Mouse (Mus musculus): ENCODE measurements around the gene 3110082J24Rik.

The 3110082J24Rik gene

DNA sequence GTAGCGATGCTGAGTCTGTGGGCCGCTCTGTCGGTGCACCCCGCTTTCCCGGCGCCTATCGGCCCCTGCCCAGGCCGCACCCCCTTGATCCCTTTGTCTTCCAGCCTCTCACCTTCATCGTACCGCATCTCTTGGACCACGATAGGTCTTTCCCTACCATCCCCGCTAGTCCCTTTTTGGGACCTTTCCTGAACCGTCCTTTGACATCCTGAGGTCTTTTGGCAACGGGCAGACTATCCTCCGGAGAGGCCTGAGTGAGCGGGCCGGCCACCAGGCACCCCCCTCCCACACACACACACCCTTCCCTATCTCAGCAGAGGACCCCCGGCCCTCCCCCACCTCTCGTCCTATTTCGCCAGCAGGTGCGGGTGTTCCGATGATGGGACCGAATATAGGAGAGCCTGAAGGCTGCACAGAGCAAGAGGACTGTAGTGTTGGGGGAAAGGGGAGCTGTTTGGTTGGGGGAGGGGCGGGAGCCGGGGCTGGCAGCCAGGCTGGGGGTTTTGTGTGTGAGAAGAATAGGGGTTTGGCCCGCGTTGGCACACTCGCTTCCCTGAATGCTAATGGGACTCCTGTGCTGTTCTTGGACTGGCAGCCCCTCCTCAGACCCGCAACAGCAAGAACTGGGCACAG is at the start of gene 3110082J24Rik:
TSS of gene 3110082J24Rik (minus strand) at position 419 of the 633 bp plus-strand sequence.
- no peak for DNase-seq (ENCODE audit: low spot score)

DNA sequence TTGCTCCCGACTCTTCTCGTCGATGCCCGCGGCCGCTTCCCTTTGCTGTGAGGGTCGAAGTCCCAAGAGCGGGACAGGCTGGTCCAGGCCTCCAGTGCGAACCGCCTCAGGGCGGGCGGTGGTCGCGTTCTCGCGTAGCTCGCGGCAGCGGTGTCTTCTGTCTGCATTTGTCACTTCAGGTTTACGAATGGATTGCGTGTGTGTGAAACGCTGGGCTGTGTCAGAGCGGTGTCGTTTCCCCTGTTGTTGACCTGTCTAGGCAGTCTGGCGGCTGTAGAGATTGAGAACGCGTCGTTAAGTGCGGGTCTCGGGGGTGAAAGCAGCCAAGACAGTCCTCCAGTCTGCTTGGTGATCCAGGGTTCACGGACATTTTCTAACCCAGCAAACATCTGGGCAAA is 49.5 kb upstream of the 3110082J24Rik start:
- no peak for DNase-seq (ENCODE audit: low spot score)

DNA sequence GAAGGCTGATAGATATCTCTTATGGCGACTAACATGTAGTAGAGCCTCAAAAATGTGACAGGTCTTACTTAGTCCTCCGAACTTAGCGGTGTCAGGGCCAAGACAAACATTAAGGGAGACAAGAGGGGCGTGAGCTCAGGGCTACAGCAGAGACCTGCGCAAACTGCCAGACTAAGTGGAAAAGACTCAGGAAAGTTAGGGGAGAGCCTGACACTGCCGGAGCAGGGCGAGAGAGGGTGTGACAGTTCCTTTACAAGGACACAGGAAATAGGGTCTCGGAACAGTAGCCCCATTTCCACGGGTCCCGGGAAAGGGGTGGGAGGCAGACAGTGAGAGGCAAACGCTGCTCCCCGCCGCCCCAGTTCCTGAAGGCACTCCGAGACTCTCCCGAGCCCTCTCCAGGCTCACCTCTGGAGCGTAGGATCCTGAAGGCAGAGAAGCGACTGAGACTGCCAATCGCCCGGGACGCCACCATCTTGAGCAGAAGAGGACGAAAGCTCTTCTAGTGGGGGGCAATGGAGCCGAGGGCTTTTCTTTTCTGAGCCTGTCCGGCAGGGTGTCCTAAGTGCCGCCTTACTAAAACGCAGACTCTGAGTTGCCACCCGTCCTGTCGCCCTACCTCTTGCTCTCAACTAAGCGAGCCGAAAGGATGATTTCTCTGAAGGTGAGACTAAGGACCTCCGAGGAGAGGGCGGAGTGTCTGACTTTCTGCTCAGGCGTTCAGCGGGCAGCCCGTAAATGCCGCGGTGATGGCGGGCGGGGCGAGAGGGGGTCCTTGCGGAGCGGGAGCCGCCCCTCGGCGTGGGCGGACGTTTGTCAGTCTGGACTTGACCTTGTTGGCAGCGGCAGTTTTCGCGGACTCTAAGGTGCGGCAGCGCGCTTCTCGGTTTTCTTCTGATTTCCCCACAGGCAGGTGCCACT is 48.8 kb upstream of the 3110082J24Rik start, which contains the start of the genes Hadha and Hadhb:
TSS of gene Hadha (minus strand) at position 689 of the 921 bp plus-strand sequence.
TSS of gene Hadhb (plus strand) at position 775 of the 921 bp plus-strand sequence.
- DNase-seq (ENCODE audit: low spot score), result peak; percentile 92

DNA sequence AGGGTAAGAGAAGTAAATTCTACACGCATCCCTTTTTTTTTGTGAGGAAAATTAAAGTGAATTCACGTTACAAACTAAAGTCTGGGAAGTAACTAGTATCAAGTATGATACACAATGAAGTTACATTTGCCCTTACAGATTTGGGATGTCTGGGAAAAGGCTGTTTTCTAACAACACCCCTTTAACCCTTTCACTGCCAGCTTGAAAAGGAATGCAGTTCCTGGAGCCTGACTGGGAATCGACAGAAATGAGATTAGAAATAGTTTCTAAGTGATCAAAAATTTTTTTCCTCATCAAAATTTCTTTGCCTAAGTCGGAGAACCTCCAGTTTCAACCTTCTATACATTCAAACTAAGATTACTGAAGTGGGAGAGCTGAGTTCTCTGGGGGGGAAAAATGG is 48.1 kb upstream of the 3110082J24Rik start:
- DNase-seq (ENCODE audit: low spot score), result no peak

DNA sequence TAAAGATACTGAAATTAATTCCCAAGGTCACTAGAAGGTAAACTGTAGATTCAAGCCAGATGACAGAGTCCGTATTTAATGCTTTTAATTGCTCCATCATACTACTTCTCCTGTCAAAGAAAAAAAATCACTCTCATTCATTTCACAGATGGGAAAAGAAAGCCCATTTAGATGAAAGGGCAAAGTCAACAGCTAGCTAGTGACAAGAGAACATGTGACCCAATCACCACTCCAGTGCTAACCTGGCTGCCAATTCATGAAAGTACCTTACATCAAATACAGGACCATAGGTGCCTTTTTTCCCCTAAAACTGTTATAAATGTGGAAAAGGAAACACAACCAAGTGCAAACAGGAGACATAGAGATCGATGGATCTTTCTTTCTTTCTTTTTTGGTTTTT is 47.3 kb upstream of the 3110082J24Rik start:
- no peak for DNase-seq (ENCODE audit: low spot score)

DNA sequence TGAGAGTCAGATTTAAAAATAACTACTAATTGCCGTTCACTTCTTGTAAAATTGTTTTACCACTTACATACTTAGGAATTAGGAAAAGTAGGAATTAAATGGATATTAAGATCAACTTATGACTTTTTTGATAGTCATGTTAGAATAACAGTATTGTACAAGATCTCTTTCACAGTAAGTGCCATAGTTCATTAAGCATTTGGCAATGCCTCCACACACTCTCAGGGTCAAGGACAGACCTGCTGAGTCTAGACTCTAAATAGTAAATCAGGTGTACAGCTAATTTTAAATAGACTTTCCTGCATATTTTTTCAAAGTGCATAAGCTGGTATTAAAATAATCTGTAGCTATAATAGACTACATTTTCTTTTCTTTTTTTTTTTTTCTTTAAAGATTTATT is 46.5 kb upstream of the 3110082J24Rik start:
- DNase-seq (ENCODE audit: low spot score), result no peak

DNA sequence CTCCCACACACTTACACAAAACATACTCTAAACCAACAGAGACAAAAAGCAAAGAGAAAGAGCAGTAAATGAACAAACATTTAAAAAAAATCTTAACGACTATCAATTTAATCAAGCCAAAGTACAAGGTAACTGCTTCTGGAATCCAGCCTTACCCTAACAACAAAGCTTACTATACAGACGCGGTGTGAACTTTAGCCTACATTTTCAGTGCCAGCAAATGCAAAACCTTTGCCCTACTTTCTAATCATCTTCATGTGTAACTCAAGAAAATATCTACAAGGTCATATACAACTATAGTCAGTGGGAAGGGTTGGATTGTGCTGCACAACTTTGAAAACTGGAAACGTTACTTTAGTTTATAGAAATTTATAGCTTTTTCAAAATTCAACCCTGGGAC is 46.1 kb upstream of the 3110082J24Rik start:
- no peak for DNase-seq (ENCODE audit: low spot score)

DNA sequence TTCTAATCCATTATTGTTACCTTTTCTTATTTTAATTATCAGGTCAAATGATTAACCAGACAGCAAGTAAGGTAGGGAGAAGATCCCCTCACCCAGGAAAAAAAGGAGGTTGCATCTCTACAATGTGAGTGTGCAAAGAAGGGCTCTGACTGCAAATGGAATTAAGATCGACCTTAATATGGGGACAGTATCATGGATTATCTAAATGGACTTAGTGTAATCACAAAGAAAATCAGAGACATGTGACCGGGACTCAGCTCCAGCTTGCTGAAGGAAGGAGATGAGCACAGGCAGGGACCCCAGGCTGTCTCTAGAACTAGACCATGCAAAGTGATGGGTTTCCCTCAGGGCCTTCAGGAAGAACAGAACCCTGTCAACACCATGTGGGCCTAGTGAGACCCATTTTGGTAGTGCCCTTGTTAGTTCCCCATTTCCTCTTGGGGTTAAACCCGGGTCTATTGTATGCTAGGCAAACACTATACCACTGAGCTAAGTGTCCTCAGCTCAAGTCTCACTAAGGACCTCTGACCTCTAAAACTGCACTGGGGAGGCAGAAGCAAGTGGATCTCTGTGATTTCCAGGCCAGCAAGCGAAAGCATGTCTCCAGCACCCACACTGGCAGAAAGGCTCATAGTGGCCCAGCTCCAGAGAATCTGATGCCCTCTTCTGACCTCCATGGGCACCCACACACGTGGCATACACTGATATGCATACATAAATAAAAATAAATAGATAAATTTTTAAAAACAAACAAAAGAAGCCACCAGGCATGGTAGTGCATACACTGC is 42.4 kb upstream of the 3110082J24Rik start:
- DNase-seq (ENCODE audit: low spot score), result no peak

DNA sequence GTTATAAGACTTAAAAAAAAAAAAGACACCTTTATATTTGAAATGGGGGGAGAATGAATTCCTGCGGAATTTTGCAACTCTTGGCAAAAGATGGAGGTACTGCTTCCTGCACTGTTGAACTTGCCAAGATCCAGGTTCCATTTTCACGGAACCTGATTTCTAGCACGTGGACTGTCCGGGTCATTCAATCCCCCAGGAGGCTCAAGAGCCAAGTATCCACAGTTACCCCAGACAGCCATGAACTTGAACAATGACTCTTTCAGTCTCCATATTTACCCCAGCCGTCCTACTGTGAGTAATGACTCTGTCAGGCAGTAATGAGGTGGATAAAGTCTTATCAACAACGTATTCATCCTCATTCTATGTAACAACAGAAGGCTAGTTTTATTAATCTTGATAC is 40.6 kb upstream of the 3110082J24Rik start:
- no peak for DNase-seq (ENCODE audit: low spot score)

DNA sequence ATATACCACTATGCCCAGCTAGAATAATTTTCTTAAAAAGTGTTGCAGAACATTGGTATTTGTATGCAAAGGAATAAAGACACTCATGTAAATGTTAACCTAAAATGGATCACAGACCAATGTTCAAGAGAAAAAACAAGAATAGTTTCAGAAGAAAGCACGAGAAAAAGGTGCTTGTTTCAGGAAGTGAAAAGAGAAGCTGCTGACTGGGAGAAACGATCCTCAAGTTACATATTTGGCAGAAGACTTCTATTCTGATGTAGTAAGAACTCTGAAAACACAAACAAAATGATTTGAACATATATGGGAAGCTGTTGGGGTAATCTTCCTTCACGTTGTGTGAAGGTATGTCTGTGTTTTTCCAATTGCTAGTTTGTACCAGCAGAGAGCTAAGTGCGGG is 32.3 kb upstream of the 3110082J24Rik start:
- no peak for DNase-seq (ENCODE audit: low spot score)

DNA sequence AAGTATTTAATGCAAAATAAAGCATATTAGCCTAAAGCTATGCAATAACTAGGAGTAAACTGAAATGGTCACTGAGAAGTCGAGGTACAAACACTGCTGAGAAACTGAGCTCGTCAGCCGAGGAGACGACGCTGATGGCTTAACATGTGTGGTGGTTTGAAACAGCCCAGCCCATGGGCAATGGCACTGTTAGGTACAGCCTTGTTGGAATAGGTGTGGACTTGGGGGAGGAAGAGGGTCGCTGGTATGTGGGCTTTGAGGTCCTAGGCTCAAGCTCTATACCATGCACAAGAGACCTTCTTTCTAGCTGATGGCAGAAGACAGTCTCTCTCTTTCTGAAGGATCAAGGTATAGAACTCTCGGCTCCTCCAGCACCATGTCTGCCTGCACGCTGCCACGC is 31.4 kb upstream of the 3110082J24Rik start:
- DNase-seq (ENCODE audit: low spot score), result no peak

DNA sequence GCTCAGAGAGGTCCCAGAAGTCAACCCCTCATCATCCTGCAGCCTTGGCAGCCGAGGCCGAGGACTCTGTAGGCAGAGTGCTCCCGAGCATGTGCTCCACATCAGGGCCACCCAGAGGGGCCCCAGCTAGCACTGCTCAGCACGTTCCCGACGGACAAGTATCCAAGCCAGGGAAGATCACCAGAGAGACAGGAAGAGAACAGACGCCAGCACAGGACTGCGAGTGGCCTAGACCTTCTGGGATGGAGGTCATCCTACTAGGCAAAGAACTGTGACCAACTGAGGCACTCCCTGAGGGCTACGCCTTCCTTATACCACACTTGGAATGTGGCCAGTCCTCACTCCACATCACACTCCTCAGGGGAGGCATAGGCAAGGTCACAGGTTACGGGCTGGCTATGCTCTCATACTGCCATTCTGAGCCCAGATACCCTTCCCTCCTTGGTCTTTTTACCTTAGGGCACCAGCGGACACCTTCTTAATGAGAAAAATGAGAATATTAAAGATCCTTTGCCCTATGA is 29.9 kb upstream of the 3110082J24Rik start:
- no peak for DNase-seq (ENCODE audit: low spot score)

DNA sequence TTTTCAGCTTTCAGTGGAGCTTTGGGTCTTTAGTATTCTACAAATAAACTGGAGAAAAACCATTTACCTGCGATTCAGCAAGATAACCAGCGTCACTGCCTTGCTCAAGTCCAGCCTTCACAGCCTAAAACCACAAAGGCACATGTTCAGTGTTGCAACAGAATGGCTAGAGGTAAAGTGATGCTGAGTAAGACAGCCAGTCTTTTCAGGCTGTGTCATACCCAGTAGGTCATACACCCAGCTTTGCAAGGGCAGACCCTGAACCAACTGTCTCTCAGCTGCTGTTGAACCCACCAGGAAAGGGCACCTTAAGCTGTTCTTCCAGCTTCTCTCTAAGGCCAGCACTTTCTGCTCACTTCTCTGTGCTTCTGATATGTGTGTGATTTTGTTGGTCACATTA is 26.3 kb upstream of the 3110082J24Rik start:
- no peak for DNase-seq (ENCODE audit: low spot score)

DNA sequence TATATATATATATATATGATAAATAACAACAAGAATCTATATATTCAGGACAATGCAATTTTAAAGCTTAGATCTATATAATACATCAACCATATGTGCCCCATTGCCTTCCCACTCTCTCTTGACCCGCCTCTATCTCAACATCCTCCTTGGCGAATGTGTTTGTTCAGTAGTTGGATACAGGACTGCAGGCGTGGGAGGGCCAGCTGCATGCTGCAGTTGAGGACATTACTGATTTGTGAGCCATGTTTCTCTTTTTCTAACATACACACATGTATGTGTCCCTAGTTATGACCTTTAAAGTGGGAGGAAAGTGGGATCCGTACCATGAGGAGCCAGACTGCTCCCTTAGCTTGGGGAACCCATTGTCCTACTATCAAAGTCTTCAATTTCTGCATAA is 25.4 kb upstream of the 3110082J24Rik start:
- DNase-seq (ENCODE audit: low spot score), result no peak

DNA sequence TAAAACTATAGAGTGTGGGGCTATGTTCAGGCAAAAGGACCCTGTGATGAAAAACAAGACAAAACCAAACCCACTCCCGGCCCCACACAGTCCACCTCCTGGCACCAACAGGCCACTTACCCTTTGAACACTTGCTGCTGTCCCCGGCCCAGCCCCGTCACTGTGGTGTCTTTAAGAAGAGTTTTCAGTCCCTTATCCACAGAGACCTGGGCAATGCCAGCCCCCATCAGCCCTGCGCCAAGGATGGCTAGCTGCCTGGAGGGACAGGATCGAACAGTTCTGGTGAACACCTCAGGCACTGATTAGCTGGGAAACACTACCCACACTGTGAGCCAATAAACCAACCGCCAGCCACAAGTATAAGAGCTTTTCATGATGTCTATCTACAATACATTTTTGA is 22.8 kb upstream of the 3110082J24Rik start:
- no peak for DNase-seq (ENCODE audit: low spot score)

DNA sequence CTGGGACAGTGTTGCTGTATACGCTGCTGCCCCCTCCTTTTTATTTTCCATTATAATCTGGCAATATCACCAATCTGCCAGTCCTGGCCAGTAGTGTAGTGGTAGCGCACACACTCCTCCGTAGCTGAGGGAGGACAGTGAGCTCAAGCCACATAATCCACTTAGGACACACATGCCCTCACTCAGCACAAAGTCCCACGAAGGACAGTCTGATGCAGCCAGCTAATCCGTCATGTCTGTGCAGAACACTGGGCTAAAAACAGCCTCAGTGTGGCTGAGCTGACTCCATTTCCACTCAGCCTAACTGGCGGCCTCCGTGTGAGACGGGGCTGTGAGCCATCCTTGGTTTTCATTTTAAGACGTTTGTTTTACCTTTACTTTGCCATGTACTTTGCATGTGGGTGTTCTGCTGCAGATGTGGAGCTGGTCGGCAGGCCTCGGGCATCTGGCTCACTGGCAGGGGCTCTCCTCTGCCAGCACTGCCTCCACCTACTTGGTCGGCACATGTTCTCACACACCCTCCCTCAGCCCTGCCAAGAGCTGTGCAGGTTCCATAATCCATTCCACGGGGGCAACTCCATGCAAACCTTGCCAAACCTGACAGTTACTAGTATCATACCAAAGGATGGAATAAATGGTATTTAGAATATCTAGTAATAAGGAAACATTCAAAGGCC is 22.2 kb upstream of the 3110082J24Rik start:
- DNase-seq (ENCODE audit: low spot score), result no peak

DNA sequence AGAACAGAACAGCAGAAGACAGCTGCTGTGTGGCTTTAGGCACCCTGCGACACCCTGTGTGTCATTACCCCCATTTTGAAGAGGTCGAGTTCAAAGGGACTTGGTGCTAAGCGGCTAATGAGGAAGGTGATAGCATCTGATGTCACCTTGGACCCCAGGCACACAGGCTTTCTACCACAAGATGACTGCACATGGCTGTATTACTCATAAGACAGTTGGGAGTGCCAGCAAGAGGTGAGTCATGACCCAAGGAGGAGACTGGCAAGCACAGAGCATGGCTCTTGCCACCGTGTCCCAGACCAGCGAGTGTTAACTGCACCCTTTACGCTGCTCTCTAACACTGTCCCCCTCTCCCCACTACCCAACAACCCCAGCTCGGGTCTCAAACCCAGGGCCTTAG is 20.9 kb upstream of the 3110082J24Rik start:
- no peak for DNase-seq (ENCODE audit: low spot score)

DNA sequence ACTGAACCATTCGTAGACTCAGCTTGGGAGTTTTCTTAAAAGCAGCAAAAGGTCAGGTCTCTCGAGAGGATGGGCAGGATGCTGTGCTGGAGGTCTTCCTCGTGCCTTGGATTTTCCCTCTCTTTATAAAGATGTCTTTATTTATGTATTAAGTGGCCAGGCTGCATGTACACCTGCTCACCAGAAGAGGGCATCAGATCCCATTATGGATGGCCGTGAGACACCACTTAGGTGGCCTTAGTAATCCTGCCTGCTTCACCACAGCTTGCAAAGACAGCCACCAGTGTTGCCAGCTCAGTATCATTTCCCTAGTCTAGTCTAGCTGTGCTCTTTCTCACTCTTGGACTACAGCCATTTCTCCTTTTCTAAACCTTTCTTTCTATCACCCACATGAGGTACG is 19.7 kb upstream of the 3110082J24Rik start:
- no peak for DNase-seq (ENCODE audit: low spot score)

DNA sequence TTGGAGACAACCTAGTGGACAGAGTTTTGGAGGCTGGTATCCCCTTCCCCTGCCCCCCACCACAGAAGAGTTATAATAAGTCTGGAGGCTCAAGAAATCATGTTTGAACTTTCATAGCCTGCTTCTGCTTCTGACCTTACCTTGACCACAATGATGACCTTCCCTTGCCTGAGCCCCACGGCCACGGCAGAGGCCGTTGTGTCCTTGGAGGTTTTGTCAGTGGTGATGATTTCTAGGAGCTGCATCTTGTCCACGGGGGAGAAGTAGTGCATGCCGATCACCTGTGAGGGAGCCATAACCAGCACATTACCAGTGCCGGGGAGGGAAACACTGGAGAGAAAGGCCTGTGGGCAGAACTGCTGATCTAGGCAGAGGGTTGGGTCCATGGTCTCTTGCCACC is 16.6 kb upstream of the 3110082J24Rik start:
- no peak for DNase-seq (ENCODE audit: low spot score)

DNA sequence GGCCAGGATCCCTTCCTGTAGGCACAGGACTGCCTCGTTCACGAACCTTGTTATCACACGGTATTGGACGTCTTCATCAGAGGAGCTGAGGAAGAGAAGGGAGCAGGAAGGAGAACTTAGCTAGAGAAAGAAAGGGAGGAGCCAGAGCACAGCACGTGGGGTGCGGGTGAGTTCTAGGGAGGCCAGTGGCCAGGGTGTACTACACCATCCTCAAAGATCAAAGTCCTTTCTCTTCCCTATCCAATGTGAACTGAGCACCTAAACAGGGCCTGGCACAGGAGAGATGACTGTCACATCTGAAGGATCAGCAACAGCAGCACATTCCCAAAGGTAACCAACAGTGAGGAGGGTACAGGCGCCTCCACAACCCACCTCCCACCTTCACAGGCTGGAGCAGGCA is 14.2 kb upstream of the 3110082J24Rik start:
- DNase-seq (ENCODE audit: low spot score), result no peak

DNA sequence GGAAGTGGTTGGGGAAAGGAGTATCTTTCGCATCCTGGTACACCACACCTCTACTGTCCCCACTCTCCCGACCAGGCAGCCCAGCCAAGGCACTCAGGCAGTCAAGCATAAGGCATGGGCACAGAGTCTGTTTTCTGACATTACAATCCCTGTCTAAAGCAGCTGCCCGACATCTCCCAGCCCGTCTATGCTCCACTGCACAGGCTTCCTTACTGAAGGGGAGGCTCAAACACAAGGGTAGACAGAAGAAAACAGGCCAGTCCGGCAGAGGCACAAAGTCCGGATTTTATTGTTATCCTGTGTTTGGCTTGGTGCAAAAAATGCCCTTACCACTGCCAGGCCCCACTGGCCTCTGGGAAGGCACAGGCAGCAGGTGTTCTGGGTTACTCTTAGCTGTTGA is 13.3 kb upstream of the 3110082J24Rik start:
- no peak for DNase-seq (ENCODE audit: low spot score)

DNA sequence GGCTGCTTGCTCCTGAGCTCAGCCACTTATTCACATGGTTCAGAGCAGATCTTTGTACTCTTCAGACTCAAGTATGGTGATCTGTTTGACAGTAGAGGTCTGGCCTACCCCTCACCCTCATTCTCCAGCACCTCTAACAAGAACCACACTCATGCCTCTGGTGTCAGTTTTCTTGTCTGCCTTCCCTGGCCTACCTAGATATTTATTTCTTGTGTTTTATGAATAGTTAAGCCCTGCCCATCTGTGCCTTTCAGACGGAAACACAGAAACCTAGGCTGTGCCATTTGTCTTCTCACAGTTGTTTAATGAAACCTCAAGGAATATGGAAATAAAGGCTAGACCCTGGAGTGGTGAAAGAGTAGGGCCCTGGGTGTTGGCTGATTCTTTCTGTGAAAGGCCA is 12.1 kb upstream of the 3110082J24Rik start:
- DNase-seq (ENCODE audit: low spot score), result no peak

Measured in testis, postnatal 14 days (tissue).